Mouse (Mus musculus): ENCODE data around the gene Wnt6.

The Wnt6 gene

DNA sequence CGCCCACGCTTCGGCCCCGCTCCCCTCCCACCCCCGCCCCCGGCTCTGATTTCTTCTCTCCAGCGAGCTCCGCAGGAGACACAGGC, at the start of gene Wnt6:
Wnt6 (plus strand) TSS at position 48 of the 86 bp plus-strand sequence.
- no peak for DNase-seq

DNA sequence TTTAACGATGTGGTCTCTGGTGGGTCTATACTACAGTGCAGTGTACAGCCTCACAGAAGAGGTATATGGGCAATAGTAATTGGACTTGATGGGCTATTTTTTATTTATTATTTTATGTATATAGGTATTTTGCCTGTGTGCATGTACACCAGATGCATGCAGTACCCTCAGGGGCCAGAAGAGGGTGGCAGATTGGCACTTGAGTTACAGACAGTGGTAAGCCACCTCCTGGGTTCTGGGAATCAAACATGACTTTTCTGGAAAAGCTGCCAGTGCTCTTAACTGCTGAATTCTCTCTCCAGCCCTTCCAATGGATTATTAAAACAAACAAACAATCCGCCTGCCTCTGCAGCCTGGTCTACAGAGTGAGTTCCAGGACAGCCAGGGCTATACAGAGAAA, 47.9 kb upstream of the Wnt6 start:
- peak in 1 of 2 experiments; percentile 49 for DNase-seq

DNA sequence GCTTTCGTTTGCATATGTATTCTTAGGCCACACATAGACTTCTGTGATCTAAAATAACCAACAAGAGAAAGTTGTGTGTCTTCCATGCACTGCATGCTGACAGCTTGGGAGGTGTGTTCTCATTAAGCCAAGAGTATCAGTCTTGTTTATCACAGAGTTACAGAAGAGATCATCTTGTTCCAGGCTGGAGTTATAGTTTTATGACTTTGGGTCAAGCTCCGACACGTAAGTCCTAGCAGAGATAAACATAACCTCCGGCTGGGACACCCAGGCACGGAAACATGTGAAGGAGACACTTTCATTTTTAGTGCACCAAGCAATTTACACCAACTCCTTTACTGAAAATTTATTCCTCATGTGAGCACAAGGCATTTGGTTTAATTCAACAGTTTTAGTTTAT, 45.6 kb upstream of the Wnt6 start:
- no peak for DNase-seq

DNA sequence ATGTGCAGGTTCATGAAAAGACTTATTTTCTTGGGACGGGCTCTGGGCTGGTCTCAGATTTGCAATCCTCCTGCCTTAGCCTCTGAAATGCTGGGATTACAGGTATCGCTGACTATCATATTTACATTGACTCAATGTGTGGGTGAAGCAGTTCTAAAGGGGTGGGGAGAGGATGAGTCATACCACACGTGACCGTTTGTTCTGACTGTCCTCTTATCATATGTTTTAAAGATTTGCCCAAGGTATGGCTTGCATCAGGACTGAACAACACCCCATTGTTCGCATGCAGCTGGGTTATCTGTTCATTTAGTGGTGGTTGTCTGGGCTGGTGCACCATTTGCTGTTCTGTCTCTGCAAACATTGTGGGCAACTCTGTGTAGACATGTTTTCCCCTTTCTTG, 45.0 kb upstream of the Wnt6 start:
- DNase-seq: no peak

- DNase-seq: no peak
These were observed 43.2 kb upstream of the Wnt6 start for GRCm38 (mm10) chr1:74728446-74728845.

DNA sequence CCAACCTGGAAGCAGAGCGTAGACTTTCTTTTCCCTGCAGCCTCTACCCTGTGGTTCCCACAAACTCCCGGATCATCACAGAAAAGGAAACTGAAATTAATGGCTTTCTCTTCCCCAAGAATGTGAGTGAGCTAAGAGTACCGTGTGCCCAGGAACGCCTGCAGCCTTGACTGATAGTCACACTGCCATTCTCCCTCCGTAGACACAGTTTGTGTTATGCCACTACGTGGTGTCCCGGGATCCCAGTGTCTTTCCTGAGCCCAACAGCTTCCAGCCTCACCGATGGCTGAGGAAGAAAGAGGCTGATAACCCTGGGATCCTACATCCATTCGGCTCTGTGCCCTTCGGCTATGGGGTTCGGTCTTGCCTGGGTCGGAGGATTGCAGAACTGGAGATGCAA, 34.7 kb upstream of the Wnt6 start:
- DNase-seq: no peak

- no peak for DNase-seq
These were observed 34.2 kb upstream of the Wnt6 start for GRCm38 (mm10) chr1:74737500-74737899.

GRCm38 (mm10) chr1:74740846-74741245, 30.8 kb upstream of the Wnt6 start:
- DNase-seq: no peak

DNA sequence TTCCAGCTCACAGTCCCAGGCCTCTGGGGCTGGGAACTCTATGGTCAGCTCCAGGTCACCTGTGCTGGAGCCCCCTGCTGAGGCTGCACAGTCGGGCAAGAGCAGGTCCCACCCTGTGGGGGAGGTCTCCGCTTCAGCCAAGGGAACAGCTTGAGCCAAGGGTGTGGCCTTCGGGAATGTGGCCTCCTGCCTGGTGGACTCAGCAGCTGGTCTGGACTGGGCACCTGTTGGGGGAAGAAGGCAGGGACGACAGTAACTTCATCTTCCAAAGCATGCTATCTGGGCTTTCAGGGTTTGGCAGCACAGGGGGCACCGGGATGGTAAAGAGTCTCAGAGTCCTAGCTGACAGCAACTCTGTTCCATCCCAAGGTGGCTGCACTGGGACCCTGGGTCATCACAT, 24.4 kb upstream of the Wnt6 start:
- no peak for DNase-seq

GRCm38 (mm10) chr1:74748643-74749271, 22.9 kb upstream of the Wnt6 start, which contains the start of gene Prkag3:
Gene Prkag3 (minus strand): TSS chr1:74749221.
- peak; percentile 45 to 79 for DNase-seq

DNA sequence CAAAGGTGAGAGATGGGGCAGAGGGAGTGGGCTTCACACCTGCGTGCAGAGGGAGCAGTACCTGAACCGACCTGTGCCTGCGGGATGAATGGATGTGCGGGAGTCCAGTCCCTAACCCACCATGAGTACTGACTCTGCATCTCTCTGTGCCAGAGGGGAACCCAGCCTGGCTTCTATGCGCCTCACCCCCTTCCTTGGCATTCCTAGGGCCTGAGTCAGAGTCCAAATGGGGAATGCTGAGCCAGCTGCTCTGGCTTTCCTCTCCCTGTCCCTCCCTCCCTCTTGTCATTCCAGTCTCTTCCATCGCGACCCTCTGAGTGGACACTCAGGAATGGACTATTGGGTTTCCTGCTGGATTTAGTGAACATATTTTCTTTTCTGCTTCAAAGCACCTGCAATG, 22.4 kb upstream of the Wnt6 start:
- peak; percentile 80 to 83 for DNase-seq

DNA sequence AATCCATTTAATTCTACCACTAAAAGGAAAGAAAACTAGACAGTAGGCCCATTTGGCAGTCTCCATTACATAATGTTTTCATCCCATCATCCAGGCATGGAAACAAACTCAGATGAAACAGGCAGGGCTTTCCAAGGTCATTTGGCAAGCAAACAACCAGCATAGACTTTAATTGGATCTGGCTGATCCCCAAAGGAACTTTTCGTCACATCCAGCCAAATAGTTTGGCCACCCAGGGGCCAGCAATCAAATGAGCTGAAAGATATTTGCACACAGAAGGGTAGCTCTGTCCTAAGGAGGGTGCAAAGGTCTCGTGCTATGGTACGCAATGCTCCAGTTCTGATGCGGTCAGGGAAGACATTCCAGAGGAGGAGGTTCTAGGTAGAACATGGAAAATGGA, 21.0 kb upstream of the Wnt6 start:
- peak; percentile 90 to 94 for DNase-seq

- DNase-seq: no peak
These were observed 19.5 kb upstream of the Wnt6 start for GRCm38 (mm10) chr1:74752150-74752549.

DNA sequence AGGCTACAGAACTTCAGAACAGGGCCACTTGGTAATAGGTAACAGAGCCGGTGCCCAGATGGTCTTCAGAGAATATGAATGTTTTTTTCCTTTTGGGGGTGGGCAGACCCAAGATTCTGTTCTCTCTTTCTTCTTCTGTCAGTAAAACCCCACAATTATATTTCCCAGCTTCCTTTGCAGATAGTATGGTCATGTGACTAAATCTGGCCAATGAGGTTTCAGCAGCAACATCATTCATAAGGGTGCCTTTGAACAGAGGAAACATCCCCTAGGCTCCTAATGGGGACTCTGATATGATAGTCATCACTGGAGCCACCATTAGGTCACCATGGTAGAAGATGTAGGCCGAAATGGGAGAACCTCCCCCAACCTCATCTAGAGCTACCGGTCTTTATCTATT, 18.9 kb upstream of the Wnt6 start:
- DNase-seq: no peak

- DNase-seq: no peak
These were observed 18.3 kb upstream of the Wnt6 start for GRCm38 (mm10) chr1:74753266-74753974.

DNA sequence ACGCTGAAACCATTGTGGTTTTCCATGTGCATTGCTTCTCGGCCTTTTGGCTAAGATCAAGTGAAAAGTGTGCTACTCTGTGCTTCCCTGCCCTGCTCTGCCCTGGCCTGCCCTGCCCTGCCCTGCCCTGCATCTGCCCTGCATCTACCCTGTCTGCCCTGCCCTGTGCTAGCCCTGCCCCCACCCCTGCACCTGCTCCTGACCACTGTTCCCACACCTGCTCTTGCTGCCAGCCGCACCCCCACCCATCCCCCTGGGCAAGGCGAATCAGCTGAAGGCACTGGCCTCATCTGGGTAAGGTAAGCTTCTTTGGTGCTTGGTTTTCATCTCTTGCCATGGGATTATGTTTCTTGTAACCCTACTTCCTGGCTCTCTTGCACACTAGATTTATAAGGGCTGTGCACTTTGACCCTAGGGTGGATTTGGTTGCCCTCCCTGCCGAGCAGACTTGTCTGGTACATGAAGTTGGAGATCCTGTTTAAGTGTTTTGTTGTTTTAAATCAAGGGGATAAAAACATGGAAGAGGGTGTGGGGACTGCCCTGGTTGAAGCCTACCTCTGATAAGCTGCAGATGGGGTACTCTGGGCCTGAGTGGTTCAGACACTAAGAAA, 17.4 kb upstream of the Wnt6 start:
- DNase-seq: peak; percentile 38 to 49

DNA sequence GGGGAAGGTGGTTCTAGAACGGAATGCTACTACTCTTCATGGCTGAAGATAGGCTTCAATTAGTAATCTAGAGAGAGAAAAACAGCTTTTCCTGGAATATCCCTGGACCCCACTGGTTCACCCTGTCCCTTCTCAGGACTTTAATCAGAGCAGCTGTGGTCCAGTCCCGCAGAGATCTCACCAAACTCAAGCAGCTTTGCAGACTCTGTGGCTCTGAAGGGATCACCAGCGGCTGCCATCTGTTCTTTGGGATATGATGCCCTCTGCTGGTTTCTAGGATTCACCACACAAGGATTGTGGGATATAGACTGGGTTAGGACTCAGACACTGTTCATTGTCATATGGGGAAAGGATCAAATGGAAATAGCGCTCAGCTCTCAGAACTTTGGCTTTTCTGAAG, 11.9 kb upstream of the Wnt6 start:
- peak; percentile 61 to 68 for DNase-seq

GRCm38 (mm10) chr1:74763081-74763480, 8.6 kb upstream of the Wnt6 start:
- DNase-seq: peak; percentile 57 to 75

DNA sequence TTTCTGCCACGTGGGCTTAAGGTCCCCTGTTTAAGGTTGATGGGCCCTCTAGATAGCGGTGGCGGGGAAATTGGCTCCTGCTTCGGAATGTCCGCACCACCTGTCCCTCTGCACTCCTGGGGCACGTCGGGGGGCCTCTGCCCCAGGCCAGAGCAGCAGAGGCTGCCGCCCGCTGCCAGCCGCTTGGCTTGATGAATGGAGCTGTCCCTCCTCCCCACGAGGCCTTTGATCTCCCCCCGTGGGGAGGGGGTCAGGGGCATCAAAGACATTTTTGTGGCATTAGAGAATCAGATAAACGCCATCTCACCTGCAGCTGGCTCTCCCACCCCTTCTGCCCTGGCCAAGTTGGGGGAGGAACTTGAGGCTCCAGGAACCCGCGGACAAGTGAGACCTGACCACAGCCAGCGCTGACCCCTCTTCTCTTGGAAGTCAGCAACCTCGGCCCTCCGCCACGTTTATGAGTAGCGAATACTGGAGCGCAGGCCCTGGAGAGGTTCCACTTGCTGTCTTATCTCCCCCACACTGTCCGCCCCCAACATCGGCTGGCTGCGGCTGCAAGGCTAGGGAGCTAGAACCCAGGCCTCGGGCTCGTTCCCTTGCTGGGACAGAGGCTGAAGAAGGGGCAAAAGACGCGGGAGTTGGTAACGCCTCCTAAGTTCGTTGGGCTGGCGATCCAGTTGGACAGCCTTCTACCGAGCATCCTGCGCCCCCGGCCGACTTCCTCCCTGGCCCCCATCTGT, 795 bp upstream of the Wnt6 start:
- DNase-seq: no peak

GRCm38 (mm10) chr1:74771467-74771844, 236 bp upstream of the Wnt6 start:
- DNase-seq: no peak

- no peak for DNase-seq
These were observed 384 bp downstream of the Wnt6 start for GRCm38 (mm10) chr1:74771931-74772620.

DNA sequence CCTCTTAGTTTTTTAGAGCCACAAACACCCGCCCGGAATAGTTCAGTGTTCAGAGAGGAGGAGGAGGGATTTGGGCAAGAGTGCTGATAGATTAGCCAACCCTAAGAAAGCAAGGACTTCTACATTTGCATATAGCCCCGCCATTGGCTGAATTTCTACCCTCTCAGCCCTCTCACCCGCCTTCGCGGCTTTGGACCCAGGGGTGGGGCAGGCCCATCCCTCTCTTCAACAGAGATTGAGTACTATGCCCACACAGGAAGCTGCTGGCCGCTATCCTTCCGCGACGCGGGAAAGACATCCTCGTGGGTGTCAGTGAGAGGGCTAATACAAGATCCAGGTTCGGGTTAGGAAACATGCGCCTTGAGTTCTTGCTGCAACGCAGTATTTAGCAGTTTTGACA, 1.4 kb downstream of the Wnt6 start:
- peak; percentile 82 to 83 for DNase-seq

- no peak for DNase-seq
These were observed 2.4 kb downstream of the Wnt6 start for GRCm38 (mm10) chr1:74774062-74774461.

DNA sequence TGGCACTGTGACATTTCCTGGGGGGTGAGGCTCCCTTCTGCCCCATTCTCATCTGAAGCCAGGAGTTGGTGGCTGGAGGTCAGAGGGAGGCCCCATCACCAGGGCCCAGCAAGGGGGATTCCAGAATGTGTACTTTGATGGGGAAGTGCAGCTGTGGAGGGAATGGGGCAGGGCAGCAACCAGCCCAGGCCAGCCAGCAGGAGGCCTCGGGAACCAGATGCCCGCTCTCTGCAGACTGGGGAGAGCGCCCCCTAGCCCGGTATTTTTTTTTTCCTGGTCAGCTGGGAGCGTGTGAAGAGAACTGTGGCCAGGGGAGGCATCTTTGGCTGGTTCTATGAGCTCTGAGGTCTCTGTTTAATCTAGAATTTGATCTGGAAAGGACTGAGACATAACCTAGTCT, 4.1 kb downstream of the Wnt6 start:
- DNase-seq: no peak
